Mouse (Mus musculus) G1E (cell line): ENCODE results near the gene Zbtb32.

ENCODE experiments used
- CTCF ChIP-seq: IDR thresholded peaks from 2 replicates; pipeline ENCODE4 v1.5.1; 2012; ENCODE audit warnings: low read depth, low read length, inconsistent platforms, mixed read lengths
- GATA1 ChIP-seq: IDR thresholded peaks from 2 replicates; pipeline ENCODE4 v1.6.1; 2012; ENCODE audit warnings: borderline replicate concordance, low read length, inconsistent platforms, mixed read lengths
- TAL1 ChIP-seq: conservative IDR thresholded peaks from 2 replicates; pipeline ENCODE4 v1.6.1; 2012; ENCODE audit warnings: low read depth, low read length, inconsistent platforms, mixed read lengths

- TF ChIP-seq TAL1, result no peak
- TF ChIP-seq CTCF, result no peak
- no peak for TF ChIP-seq GATA1
Observed at GRCm38 (mm10) chr7:30604944-30605343, 6.2 kb upstream of the Zbtb32 start.
